Mouse (Mus musculus): ENCODE measurements around the gene Cd209a. TPM values are rescaled to one million over a fixed set of nuclear protein-coding genes. Genes with fewer than 3 reads are reported as not detected.

Gene Cd209a
- polyA plus RNA-seq (2012; rRNA removed; ENCODE audit: low replicate concordance) = 5.6 TPM in 2 replicates

DNA sequence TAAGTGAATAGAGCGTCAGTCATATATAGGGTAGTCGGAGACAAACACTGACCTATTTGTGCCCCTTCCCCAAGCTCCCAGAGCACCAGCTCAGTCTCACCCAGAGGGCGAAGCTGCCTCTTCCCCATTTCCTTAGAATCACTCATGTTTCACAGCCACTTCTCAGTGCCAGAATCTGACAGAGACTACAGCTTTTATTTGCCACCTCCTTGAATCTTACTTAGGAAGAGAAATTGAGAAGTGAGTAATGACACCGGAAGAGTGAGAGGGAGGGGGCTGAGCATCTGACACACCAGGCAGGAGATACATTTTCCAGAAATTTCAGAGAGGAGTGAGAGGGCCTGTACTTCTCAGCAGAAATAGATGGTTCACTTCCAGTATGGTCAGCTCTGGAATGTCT is at the start of gene Cd209a:
Gene Cd209a (minus strand): TSS at position 224 of the 400 bp plus-strand sequence.

DNA sequence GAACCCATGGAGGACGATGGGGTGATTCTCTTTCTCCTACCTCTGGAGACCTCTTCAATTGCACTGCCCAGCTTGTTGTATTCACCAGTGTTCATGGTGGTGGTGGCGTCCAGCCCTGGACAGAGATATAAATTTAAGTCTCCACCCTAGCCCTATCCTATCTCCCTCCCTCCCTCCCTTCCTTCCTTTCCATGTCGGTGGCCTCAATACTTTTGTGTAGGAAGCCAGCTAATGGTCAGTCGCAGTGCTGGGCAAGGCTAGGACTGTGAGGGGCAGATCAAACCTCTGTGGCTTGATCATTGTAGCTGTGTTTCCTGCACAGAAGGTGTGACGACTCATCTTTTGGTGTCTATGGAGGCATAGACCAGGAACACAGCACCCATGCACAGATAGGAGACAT is 28.2 kb downstream of the Cd209a start, which contains the start of gene Clec4g:
Gene Clec4g (minus strand): TSS at position 101 of the 400 bp plus-strand sequence.

DNA sequence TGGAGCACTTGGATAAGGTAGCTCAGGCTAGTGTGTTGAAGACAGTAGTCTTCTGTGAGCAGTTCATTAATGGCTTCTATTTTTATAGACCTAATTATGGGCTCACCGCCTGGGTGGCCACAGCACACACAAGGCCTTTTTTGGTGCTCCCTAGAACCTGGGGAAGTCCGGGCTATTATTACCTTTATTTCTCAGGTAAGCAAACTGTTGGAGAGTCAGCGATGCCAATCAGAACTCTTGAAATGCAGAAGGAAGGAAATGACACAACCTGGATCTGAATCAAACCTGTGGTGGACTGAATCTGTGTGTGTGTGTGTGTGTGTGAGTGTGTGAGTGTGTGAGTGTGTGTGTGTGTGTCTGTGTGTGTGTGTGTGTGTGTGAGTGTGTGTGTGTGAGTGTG is 54.7 kb downstream of the Cd209a start, which contains the start of gene Fcer2a:
Gene Fcer2a (minus strand): TSS at position 55 of the 400 bp plus-strand sequence.

Other genes with a start within 250 kb of the Cd209a start
- gene Mcoln1, start 248.5 kb downstream of the Cd209a start, polyA plus RNA-seq (2012; rRNA removed; ENCODE audit: low replicate concordance) = 222 and 262 TPM in 2 replicates
- gene Pnpla6, start 233.6 kb downstream of the Cd209a start, polyA plus RNA-seq (2012; rRNA removed; ENCODE audit: low replicate concordance) = 66.4 and 94.1 TPM in 2 replicates
- gene C330021F23Rik, start 181.0 kb downstream of the Cd209a start, polyA plus RNA-seq (2012; rRNA removed; ENCODE audit: low replicate concordance) = 0.19 and 1.7 TPM in 2 replicates
- gene Camsap3, start 161.7 kb downstream of the Cd209a start, polyA plus RNA-seq (2012; rRNA removed; ENCODE audit: low replicate concordance) = 11.1 and 12.0 TPM in 2 replicates
- 54.1 and 73.9 TPM in 2 replicates for gene Xab2, start 127.7 kb downstream of the Cd209a start, polyA plus RNA-seq (2012; rRNA removed; ENCODE audit: low replicate concordance)
- 9.2 and 12.6 TPM in 2 replicates for gene Pet100, start 127.4 kb downstream of the Cd209a start, polyA plus RNA-seq (2012; rRNA removed; ENCODE audit: low replicate concordance)
- 0.07 TPM in 1 of 2 replicates, not detected in the other for gene Pcp2, start 123.4 kb downstream of the Cd209a start, polyA plus RNA-seq (2012; rRNA removed; ENCODE audit: low replicate concordance)
- gene Stxbp2, start 118.0 kb downstream of the Cd209a start, polyA plus RNA-seq (2012; rRNA removed; ENCODE audit: low replicate concordance) = 75.2 and 95.5 TPM in 2 replicates
- gene Retn, start 93.2 kb downstream of the Cd209a start, polyA plus RNA-seq (2012; rRNA removed; ENCODE audit: low replicate concordance) = 1,062 and 2,972 TPM in 2 replicates
- gene Mcemp1, start 83.2 kb downstream of the Cd209a start, polyA plus RNA-seq (2012; rRNA removed; ENCODE audit: low replicate concordance) = 0.21 and 0.60 TPM in 2 replicates
- gene Fcor, start 76.6 kb downstream of the Cd209a start, polyA plus RNA-seq (2012; rRNA removed; ENCODE audit: low replicate concordance) = 158 and 268 TPM in 2 replicates
- gene Trappc5, start 72.7 kb downstream of the Cd209a start, polyA plus RNA-seq (2012; rRNA removed; ENCODE audit: low replicate concordance) = 34.3 and 36.5 TPM in 2 replicates
- 0.36 TPM in 1 of 2 replicates, not detected in the other for gene Fcer2a, start 54.8 kb downstream of the Cd209a start, polyA plus RNA-seq (2012; rRNA removed; ENCODE audit: low replicate concordance)
- 0.23 and 0.42 TPM in 2 replicates for gene Clec4g, start 28.3 kb downstream of the Cd209a start, polyA plus RNA-seq (2012; rRNA removed; ENCODE audit: low replicate concordance)
- 0.20 and 0.28 TPM in 2 replicates for gene Cd209e, start 105.3 kb upstream of the Cd209a start, polyA plus RNA-seq (2012; rRNA removed; ENCODE audit: low replicate concordance)
- 10.1 and 14.4 TPM in 2 replicates for gene Cd209d, start 129.6 kb upstream of the Cd209a start, polyA plus RNA-seq (2012; rRNA removed; ENCODE audit: low replicate concordance)
- 5.8 and 8.3 TPM in 2 replicates for gene Cd209b, start 177.9 kb upstream of the Cd209a start, polyA plus RNA-seq (2012; rRNA removed; ENCODE audit: low replicate concordance)
- 2.9 and 3.3 TPM in 2 replicates for gene Cd209c, start 205.8 kb upstream of the Cd209a start, polyA plus RNA-seq (2012; rRNA removed; ENCODE audit: low replicate concordance)